ENCODE assay signal across 11 mouse cellular contexts in the genomic region with DNA sequence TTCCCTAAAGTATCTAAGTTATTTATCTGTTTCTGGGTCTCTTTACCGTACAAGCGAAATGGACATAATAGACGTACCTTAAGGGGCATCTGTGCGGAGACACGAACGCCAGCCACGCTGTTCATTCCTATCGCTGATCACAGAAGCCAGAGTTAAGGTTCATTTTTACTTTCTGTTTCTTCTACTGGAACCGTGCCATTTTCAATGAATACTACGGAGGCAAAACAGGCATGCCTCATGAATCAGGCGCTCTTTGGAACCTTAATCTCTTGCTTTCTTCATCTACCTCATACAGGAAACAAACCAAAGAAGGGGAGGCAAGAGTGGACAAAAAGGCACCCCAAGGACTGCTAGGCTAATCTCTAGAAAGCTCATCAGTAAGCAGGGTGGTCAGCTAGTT.
DNase-seq lines count a peak whose midpoint lies in the region; ATAC-seq and TF ChIP-seq lines count a peak whose summit lies in the region.
"Had no signal": no experiment of that assay in that cellular context is flagged by ENCODE, and none has a peak within 500 bp of the region (broad histone marks: within the 10 kb centered on the region; RNA-seq: fewer than 3 reads in every experiment).

No protein-coding gene starts in this region.

- no peaks in the 10 kb centered on the region for H3K27me3 ChIP-seq in neural tube, embryonic 14.5 days (ENCODE audit: control insufficient read depth, insufficient read depth, low read length)
- no peaks in the 10 kb centered on the region for H3K27me3 ChIP-seq in kidney, embryonic 15.5 days
- H3K27me3 ChIP-seq: limb, embryonic 15.5 days had no signal

- no peak for DNase-seq in gastrocnemius, adult 2 months
- DNase-seq in gastrocnemius, postnatal 4 days (ENCODE audit: low spot score in 2 of 2) = no peak
- no peak for DNase-seq in neural tube, embryonic 10.5 days (ENCODE audit: extremely low spot score, low spot score)
- DNase-seq in urinary bladder, postnatal 14 days (ENCODE audit: low spot score) = no peak
- no peak for DNase-seq in gastrocnemius, postnatal 25 days
- no peak for DNase-seq in layer of hippocampus, adult 9-10 months (ENCODE audit: low spot score)
- DNase-seq: cerebellum, adult 11-12 months; right cerebral cortex, postnatal 25 days had no signal

- ATAC-seq in neural tube, embryonic 14.5 days (ENCODE audit: low read depth) = peak; percentile 6; the same call in 1 of the 2 replicates
- no peak for ATAC-seq in kidney, embryonic 15.5 days (replicated peaks; ENCODE audit: low FRiP score)

- no peak overlapping the region for H3K4me2 ChIP-seq in neural tube, embryonic 14.5 days (ENCODE audit: low read depth, low read length)
- no peak overlapping the region; the same call in 1 of the 2 replicates for H3K4me2 ChIP-seq in kidney, embryonic 15.5 days
- H3K4me2 ChIP-seq: limb, embryonic 15.5 days had no signal

- H3K9ac ChIP-seq in neural tube, embryonic 14.5 days (replicated peaks; ENCODE audit: low read depth, low read length) = no peak overlapping the region
- no peak overlapping the region for H3K9ac ChIP-seq in kidney, embryonic 15.5 days
- H3K9ac ChIP-seq: limb, embryonic 15.5 days had no signal

- no peak overlapping the region for H3K27ac ChIP-seq in gastrocnemius, adult 2 months
- H3K27ac ChIP-seq in neural tube, embryonic 14.5 days (ENCODE audit: low read depth, low read length) = no peak overlapping the region
- peak overlapping the region; percentile 64 for H3K27ac ChIP-seq in kidney, embryonic 15.5 days
- H3K27ac ChIP-seq: limb, embryonic 15.5 days had no signal

- TF ChIP-seq CTCF in gastrocnemius, adult 2 months (IDR thresholded peaks at IDR 0.05) = no peak

- H3K36me3 ChIP-seq in neural tube, embryonic 14.5 days (ENCODE audit: control insufficient read depth, insufficient read depth, low read length) = no peaks in the 10 kb centered on the region
- no peaks in the 10 kb centered on the region for H3K36me3 ChIP-seq in kidney, embryonic 15.5 days
- H3K36me3 ChIP-seq: limb, embryonic 15.5 days had no signal

- whole genome bisulfite sequencing in neural tube, embryonic 14.5 days = 80% methylated on average over 11 of the region's 11 CpGs
- WGBS in kidney, embryonic 15.5 days = 77% methylated on average over 11 of the region's 11 CpGs

- intact Hi-C loops in gastrocnemius, adult 2 months (cut with DNase I) = no loop called here

- H3K4me1 ChIP-seq in neural tube, embryonic 14.5 days (ENCODE audit: control insufficient read depth, insufficient read depth, low read length) = no peaks in the 10 kb centered on the region
- no peaks in the 10 kb centered on the region for H3K4me1 ChIP-seq in kidney, embryonic 15.5 days
- H3K4me1 ChIP-seq: limb, embryonic 15.5 days had no signal

- peak overlapping the region; percentile 25 for H3K4me3 ChIP-seq in gastrocnemius, adult 2 months
- no peak overlapping the region for H3K4me3 ChIP-seq in neural tube, embryonic 14.5 days (ENCODE audit: low read depth, low read length)
- no peak overlapping the region for H3K4me3 ChIP-seq in kidney, embryonic 15.5 days (replicated peaks)
- H3K4me3 ChIP-seq: limb, embryonic 15.5 days had no signal

- no peaks in the 10 kb centered on the region for H3K9me3 ChIP-seq in neural tube, embryonic 14.5 days (ENCODE audit: control insufficient read depth, low read length)
- no peaks in the 10 kb centered on the region for H3K9me3 ChIP-seq in kidney, embryonic 15.5 days (replicated peaks)
- H3K9me3 ChIP-seq: limb, embryonic 15.5 days had no signal
